Mouse (Mus musculus) liver, postnatal 0 days (tissue): Measurements from ENCODE around the gene Armcx6.

Experiments used
- CTCF ChIP-seq: sonication (generic); IDR thresholded peaks from 2 replicates; pipeline ENCODE4 v1.5.1; 2016; ENCODE audit warnings: antibody characterized with exemption, low read depth
- EP300 ChIP-seq: IDR thresholded peaks from 2 replicates; pipeline ENCODE4 v1.6.1; 2016; ENCODE audit warnings: antibody characterized with exemption, low read depth, mild to moderate bottlenecking

DNA sequence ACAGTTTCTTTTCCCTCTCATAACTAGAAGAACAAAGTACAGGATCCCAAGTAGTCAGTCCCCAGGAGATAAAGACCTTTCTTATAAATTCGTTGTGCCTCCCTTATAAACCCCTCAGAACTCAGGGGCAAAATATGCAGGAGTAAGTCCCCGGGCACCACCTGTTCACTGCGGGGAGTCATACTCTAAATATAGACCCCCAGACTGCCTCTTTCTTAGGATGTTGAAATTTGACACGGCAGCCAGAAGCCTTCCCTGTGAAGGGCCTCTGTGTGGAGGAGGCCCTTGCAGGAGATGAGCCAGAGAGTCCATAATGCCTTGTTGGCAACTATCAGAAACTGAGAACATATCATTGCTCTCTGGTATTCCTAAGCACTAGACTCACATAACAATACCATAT, 1.4 kb upstream of the Armcx6 start:
- TF ChIP-seq CTCF (no peak), EP300 (no peak)
